Mouse (Mus musculus) layer of hippocampus, adult 2 months (tissue): ENCODE data around the gene Eps15. TPM values are rescaled to one million over a fixed set of nuclear protein-coding genes. Genes with fewer than 3 reads are reported as not detected.
A peak's percentile ranks its signal among the peaks of the same experiment; 100 is the strongest.

Experiments used
- DNase-seq, 2 experiments: peaks; one replicate each; pipeline ENCODE4 v3.0.0; 2022; ENCODE audit warnings: low spot score in 2 of 2
- H3K27ac ChIP-seq: fragments of 200-600 bp; 2 replicates; pipeline ENCODE4 v1.8.1; 2022
- H3K4me3 ChIP-seq: fragments of 200-600 bp; 2 replicates; pipeline ENCODE4 v1.8.1; 2022; ENCODE audit warnings: mild to moderate bottlenecking
- CTCF ChIP-seq: fragments of 200-600 bp; conservative IDR thresholded peaks from 2 replicates; pipeline ENCODE4 v1.8.1; 2022; ENCODE audit warnings: antibody characterized with exemption, mild to moderate bottlenecking, moderate library complexity
- long read RNA-seq, 2 experiments: library from polyadenylated mRNA; stranded (forward); transcript quantifications; one replicate each; pipeline ENCODE4 v2.0.0; 2021; ENCODE audit warnings: borderline mapping rate in 2 of 2
- total RNA-seq, 2 experiments: library from RNA; stranded (reverse); gene quantifications; 2 replicates each; pipeline ENCODE4 v1.2.3; 2021

Gene Eps15
- total RNA-seq, result 100 to 1,000 TPM; 213 to 225 TPM
- long read RNA-seq, experiment 1, full-length matches to known transcripts, result 109 of 189 reads
- long read RNA-seq, experiment 1, partial matches to known transcripts, result 47 of 189 reads
- long read RNA-seq, experiment 1, other reads (novel, unspliced or antisense), result 33 of 189 reads
- long read RNA-seq, experiment 2, full-length matches to known transcripts, result 141 of 231 reads
- long read RNA-seq, experiment 2, partial matches to known transcripts, result 73 of 231 reads
- long read RNA-seq, experiment 2, other reads (novel, unspliced or antisense), result 17 of 231 reads

DNA sequence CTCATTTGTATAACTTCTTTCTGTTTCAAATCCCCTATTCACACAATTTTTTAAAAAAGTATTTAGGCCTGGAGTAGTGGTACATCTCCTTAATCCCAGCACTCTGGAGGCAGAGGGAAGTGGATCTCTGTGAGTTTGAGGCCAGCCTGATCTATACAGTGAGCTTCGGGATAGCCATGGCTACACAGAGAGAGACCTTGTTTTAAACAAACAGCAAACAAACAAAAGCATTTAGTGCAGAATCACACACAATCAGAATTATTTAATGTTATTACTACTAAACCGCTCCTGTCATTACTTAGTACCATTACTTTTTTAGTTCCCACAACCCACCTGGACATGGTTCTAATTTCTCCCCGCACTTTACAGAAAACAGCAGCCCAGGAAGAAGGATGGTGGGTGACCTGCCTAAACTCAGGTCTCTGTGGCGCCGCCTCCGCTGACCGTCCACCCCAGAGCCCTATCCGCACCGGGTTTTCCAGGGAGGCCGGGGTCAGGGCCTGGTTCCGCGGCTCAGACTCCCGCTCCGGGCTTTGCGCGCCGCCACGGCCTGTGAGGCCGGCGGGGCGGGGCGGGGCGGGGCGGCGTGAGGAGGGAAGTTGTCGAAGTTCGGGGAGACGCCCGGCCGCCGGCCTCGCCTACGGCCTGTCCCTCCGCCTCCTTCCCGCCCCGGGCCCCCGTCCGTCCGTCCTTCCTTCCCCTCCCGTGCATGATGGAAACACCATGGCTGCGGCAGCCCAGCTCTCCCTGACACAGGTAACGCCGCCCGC, at the start of gene Eps15:
Gene Eps15 (plus strand): TSS at position 580 of the 770 bp plus-strand sequence.
- no peak for TF ChIP-seq CTCF
- DNase-seq, result peak; percentile 66 to 82
- H3K27ac ChIP-seq, result peak within 1 kb of the TSS; percentile 86
- peak within 1 kb of the TSS; percentile 74 for H3K4me3 ChIP-seq

DNA sequence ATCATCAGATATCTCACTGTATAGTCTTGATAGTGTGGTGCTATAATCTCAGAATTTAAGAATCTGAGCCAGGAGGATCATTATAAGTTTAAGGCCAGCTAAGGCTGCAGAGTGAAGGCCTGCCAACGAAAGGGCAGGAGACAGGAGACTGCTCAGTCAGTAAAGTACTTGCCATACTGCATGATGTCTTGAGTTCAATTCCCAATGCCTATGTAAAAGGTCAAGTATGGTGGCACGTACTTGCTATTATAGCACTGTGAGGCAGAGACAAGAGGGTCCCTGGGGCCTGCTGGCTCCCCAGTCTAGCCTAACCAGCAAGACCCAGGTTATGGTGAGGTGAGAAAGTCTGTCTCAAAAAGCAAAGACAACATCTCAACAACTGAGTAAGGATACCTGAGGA, 45.9 kb upstream of the Eps15 start, which contains the start of gene Calr4:
Gene Calr4 (plus strand): TSS at position 301 of the 400 bp plus-strand sequence.
- no peak for DNase-seq
- no peak within 1 kb of the TSS for H3K4me3 ChIP-seq
- H3K27ac ChIP-seq, result peak within 1 kb of the TSS; percentile 58
- TF ChIP-seq CTCF, result no peak

DNA sequence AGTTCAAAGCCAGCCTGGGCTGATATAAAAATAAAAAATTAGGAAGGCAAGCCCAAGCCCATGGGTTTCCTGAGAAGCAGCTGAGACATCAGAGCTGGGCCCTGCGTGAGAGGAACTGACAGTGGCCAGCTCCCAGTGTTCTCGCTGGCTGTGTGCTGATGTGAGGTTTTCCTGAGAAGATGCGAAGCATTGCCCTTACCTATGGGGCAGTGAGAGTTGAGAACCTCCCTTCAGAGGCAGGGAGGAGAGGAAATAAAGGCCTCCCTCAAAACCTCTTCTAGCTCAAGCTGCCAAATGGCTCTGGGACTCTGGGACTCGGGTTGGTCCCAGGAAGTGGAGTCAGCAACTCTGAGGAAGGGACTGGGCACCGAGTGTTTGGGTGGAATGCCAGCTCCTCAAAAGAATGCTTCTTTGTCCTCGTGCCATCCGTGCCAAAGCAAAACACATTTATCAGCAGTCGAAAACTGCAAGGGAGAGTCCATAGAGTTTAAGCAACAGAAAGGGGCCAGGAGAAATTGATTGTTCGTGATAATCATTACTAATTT, 45.2 kb upstream of the Eps15 start:
- peak in 1 of 2 experiments; percentile 15 for DNase-seq
- no peak for TF ChIP-seq CTCF
- Histone ChIP-seq H3K4me3 (no peak overlapping the region), H3K27ac (peak overlapping the region; percentile 58)

DNA sequence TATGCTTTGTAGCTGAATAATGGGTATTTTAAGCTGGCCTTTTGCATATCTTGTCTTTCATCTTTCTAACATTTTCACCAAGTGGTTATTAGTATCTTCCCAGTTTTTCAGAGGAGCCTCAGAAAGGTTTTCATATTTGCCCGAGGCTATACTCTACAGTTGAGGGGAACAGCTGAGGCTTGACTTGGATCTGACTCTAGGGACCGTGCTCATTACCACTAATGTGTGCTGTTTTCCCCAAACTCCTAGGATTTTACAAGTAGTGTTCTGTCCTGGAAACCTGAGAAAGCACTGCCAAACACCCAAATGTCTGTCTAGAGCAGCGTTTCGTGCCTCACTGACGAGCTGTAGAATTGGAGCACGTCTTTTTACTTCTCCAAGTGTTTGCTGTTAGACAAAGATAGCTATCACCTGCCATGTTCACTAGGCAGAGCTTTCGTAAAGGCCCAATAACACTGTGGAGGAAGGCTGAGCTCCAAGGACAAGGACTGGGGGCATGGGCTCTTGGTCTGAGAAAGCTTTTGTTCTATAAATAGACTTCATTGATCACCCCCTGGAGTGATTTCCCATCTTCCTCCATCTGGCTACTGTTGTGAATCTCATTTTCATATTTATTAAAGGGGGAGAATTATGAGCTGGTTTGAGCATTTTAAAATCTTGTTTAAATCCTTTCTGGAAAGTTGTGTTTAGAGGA, 43.7 kb upstream of the Eps15 start:
- peak overlapping the region; percentile 41; the same call in 1 of the 2 replicates for H3K27ac ChIP-seq
- no peak for TF ChIP-seq CTCF
- H3K4me3 ChIP-seq, result no peak overlapping the region
- DNase-seq, result no peak

DNA sequence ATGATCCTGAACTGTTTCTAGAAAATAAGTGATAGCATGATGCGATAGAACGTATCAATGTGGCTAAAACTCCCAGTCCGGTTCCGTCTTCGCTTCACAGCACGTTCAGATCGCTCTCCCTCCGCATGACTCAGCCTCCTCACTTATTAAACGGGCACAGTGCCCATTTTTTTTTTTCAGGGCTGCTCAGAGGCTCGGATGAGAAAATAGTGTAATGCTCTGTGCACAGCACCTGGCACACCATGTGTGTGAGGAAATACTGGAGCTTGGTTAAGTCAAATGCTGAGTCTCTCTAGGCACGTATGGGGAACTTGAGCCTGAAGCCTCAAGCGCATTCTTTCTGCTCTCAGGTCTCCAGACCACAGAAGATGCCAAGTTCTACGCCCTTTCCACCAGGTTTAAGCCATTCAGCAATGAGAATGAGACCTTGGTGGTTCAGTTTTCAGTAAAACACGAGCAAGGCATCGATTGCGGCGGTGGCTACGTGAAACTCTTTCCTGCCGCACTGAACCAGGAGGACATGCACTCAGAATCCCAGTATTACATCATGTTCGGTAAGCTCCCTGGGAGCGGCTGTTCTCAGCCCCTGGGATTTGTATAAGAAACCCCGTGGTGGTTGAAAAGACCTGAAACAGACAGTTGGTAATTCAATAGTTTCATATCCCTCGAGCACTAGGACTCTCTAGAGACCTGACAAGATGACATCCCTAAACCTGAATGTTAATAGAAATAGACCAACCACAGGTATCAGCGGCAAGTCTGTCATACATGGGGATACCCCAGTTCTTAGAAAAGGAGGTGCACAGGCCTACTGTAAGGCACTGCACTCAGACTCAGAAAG, 41.4 kb upstream of the Eps15 start:
- Histone ChIP-seq H3K4me3 (no peak overlapping the region), H3K27ac (0 out of 2 replicates have a peak overlapping the region, but pooled peaks have one; percentile 15)
- TF ChIP-seq CTCF, result no peak
- DNase-seq, result peak; percentile 53 to 65

DNA sequence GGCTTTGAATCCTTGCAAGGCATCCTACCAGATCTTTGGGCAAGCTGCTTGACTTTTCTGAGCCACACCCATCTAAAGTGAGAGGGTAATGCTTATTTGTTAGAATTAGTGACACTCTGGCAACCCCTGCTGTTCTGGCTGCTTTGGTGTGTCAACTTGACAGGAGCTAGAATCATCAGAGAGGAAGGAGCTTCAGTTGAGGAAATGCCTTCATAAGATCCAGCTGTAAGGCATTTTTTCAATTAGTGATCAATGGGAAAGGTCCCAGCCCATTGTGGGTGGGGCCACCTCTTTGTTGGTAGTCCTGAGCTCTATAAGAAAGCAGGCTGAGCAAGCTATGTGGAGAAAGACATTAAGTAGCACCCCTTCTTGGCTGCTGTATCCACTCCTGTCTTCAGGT, 38.8 kb upstream of the Eps15 start:
- no peak for DNase-seq
- TF ChIP-seq CTCF, result no peak
- Histone ChIP-seq H3K4me3 (no peak overlapping the region), H3K27ac (no peak overlapping the region)

DNA sequence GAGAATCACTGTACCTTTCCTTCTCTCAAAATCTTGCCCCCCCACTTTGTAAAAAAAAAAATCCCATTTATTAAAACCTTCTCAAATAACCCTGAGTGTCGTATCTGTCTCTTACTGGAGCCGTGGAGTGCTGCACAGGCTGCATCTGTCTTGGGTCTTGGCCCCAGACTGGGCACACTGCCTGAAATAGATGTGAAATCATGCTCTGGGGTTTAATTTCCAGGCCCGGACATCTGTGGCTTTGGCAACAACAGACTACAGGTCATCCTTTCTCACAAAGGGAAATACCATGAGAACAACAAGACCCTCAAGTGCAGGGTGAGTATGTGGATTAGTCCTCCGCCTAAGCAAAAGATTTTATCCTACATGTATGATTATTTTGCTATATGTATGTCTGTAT, 38.1 kb upstream of the Eps15 start:
- TF ChIP-seq CTCF, result no peak
- H3K4me3 ChIP-seq, result no peak overlapping the region
- no peak overlapping the region for H3K27ac ChIP-seq
- DNase-seq, result no peak

DNA sequence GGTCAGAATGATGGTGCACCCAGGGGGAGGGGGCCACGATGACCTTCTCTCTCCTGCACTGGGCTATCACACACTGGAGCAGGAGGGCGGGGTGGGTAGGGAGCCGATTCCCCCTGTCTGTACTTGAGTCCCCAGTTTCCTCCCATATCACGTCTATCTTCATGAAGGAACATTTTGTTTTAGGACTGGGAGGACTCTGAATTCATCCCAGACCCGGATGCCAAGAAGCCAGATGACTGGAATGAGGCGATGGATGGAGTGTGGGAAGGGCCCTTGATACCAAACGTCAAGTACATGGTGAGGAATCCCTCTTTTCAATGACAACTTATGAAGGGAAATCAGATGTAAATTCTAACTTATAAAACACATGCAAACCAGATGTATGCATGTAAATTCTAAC, 35.6 kb upstream of the Eps15 start:
- DNase-seq, result no peak
- TF ChIP-seq CTCF, result no peak
- H3K27ac ChIP-seq, result no peak overlapping the region
- H3K4me3 ChIP-seq, result no peak overlapping the region

DNA sequence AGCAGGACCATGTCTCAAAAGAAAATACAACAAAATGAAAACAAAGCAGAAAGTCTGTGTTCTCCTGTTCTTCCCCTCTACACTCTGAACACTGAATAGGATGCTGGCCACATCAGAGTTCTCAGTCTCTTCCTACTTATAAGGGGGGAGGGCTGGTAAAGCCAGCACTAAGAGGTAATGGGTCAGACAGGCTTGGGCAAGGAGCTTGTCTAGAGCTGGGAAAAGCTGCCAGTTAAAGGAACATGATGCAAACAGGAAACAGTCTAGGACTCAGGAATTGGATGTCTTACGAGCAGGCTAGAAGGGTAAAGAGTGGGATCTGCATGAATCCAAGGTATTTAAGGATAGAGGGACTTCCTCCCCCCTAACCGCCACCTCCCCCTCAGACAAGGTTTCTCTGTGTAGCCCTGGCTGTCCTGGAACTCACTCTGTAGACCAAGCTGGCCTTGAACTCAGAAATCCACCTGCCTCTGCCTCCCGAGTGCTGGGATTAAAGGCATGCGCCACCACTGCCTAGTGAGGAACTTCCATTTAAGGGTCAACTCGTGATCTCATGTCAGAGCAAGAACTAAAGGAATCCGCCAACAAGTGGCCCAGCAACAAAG, 35.0 kb upstream of the Eps15 start:
- Histone ChIP-seq H3K27ac (no peak overlapping the region), H3K4me3 (no peak overlapping the region)
- TF ChIP-seq CTCF, result no peak
- DNase-seq, result no peak

DNA sequence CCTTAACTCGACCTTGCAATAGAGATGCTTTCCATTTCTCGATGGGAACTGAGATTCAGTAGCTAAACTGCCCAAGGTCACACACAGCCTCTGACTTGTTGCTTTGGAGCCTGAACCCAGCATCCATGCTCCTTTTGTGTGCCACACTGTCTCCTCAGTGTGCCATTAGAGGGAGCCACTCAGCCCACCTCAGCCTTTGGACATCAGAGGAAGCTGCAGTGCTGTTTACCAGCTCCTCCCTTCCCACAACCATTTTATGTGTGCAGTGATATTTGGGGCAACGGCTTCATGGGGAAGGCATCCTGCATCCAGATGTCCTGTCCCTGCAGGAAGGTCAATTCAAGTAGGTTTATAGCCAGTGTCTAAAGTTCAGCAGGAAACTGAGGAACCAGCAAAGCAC, 28.5 kb upstream of the Eps15 start:
- no peak for DNase-seq
- TF ChIP-seq CTCF, result peak; percentile 74
- Histone ChIP-seq H3K4me3 (no peak overlapping the region), H3K27ac (no peak overlapping the region)

DNA sequence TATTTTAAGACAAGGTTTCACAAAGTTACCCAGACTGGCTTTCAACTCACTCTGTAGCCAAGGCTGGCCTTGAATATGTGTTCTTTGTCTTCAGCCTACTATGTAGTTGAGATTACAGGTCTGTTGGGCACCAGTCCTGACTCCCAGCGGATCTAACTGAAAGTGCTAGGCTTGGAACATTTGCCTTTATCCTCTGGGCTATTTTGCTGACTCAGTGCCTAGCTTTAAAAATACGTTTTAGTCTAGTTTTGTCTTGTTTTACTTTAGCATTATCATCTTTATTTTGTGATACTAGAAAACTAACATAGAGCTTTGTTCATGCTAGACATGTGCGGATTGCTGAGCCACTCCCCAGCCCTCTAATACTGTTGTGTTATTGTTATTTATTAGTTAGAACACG, 27.9 kb upstream of the Eps15 start:
- Histone ChIP-seq H3K4me3 (no peak overlapping the region), H3K27ac (no peak overlapping the region)
- TF ChIP-seq CTCF, result no peak
- DNase-seq, result no peak
